Mouse (Mus musculus) C2C12 (cell line): ENCODE measurements at regions not wholly inside any gene's neighbourhood (a gene's known extent, or its start where the extent isn't known, plus 50 kb on each side); places are given as distances from the start of the nearest gene placed in this dataset.

ENCODE experiments used
- H3K27me3 ChIP-seq: one replicate; pipeline ENCODE4 v1.6.1; 2011; ENCODE audit not compliant: control insufficient read depth, insufficient read depth, insufficient read length
- H3K36me3 ChIP-seq: one replicate; pipeline ENCODE4 v1.6.1; 2011; ENCODE audit not compliant: control insufficient read depth, insufficient read depth
- H3K4me3 ChIP-seq: one replicate; pipeline ENCODE4 v1.5.1; 2011; ENCODE audit warnings: mild to moderate bottlenecking, control low read depth; ENCODE audit not compliant: poor library complexity, insufficient read depth, severe bottlenecking
- H3K79me2 ChIP-seq: one replicate; pipeline ENCODE4 v1.6.1; 2011; ENCODE audit not compliant: control insufficient read depth, insufficient read depth
- H3K79me3 ChIP-seq: one replicate; pipeline ENCODE4 v1.6.1; 2011; ENCODE audit warnings: low read depth, control low read depth
- H3ac ChIP-seq: one replicate; pipeline ENCODE3; 2011; ENCODE audit warnings: low read depth; ENCODE audit not compliant: control insufficient read depth, insufficient read length
- CEBPB ChIP-seq: IDR thresholded peaks from one replicate; pipeline ENCODE4 v1.6.1; 2011; ENCODE audit warnings: low read depth, mild to moderate bottlenecking, control low read depth, moderate library complexity
- CTCF ChIP-seq: IDR thresholded peaks from one replicate; pipeline ENCODE4 v1.5.1; 2011; ENCODE audit not compliant: control insufficient read depth, insufficient read depth, insufficient read length
- FOSL1 ChIP-seq: IDR thresholded peaks from one replicate; pipeline ENCODE4 v1.8.0; 2011; ENCODE audit warnings: mild to moderate bottlenecking, low read length; ENCODE audit not compliant: poor library complexity, insufficient read depth, severe bottlenecking
- MAX ChIP-seq: IDR thresholded peaks from one replicate; pipeline ENCODE4 v1.6.1; 2011; ENCODE audit warnings: mild to moderate bottlenecking, control low read depth
- MYOD1 ChIP-seq: IDR thresholded peaks from one replicate; pipeline ENCODE4 v1.6.1; 2011; ENCODE audit warnings: low read depth; ENCODE audit not compliant: control insufficient read depth, insufficient read length
- MYOG ChIP-seq: IDR thresholded peaks from one replicate; pipeline ENCODE4 v1.6.1; 2011; ENCODE audit not compliant: control insufficient read depth, insufficient read length; ENCODE audit errors: extremely low read depth
- USF1 ChIP-seq: IDR thresholded peaks from one replicate; pipeline ENCODE4 v1.6.1; 2011; ENCODE audit warnings: low read depth, mild to moderate bottlenecking, control low read depth, moderate library complexity

- no peaks in the 10 kb centered on the region for H3K79me3 ChIP-seq
- H3ac ChIP-seq: no peak overlapping the region
- no peaks in the 10 kb centered on the region for H3K79me2 ChIP-seq
- H3K27me3 ChIP-seq: no peaks in the 10 kb centered on the region
- TF ChIP-seq MYOD1 (no peak), USF1 (no peak), CEBPB (no peak), MYOG (no peak), CTCF (no peak), MAX (no peak), FOSL1 (no peak)
- H3K36me3 ChIP-seq: no peaks in the 10 kb centered on the region
- no peak overlapping the region for H3K4me3 ChIP-seq
These were observed 160.7 kb upstream of the P2ry1 start for GRCm38 (mm10) chr3:60841895-60842294.

- H3K36me3 ChIP-seq: no peaks in the 10 kb centered on the region
- H3K79me2 ChIP-seq: no peaks in the 10 kb centered on the region
- TF ChIP-seq FOSL1 (no peak), CTCF (no peak), MYOD1 (no peak), CEBPB (no peak), MAX (no peak), MYOG (no peak), USF1 (no peak)
- no peaks in the 10 kb centered on the region for H3K27me3 ChIP-seq
- no peak overlapping the region for H3K4me3 ChIP-seq
- no peaks in the 10 kb centered on the region for H3K79me3 ChIP-seq
- H3ac ChIP-seq: no peak overlapping the region
These were observed 157.3 kb upstream of the P2ry1 start for GRCm38 (mm10) chr3:60845293-60845692.

- H3K4me3 ChIP-seq: no peak overlapping the region
- no peaks in the 10 kb centered on the region for H3K27me3 ChIP-seq
- no peaks in the 10 kb centered on the region for H3K79me2 ChIP-seq
- TF ChIP-seq CEBPB: no peak
- no peak for TF ChIP-seq CTCF
- TF ChIP-seq MYOG: no peak
- no peak for TF ChIP-seq FOSL1
- no peak for TF ChIP-seq MYOD1
- no peak for TF ChIP-seq MAX
- TF ChIP-seq USF1: no peak
- H3ac ChIP-seq: no peak overlapping the region
- no peaks in the 10 kb centered on the region for H3K36me3 ChIP-seq
- no peaks in the 10 kb centered on the region for H3K79me3 ChIP-seq
These were observed 154.2 kb upstream of the P2ry1 start for GRCm38 (mm10) chr3:60848437-60848836.

GRCm38 (mm10) chr3:60853773-60854172, 148.8 kb upstream of the P2ry1 start:
- Histone ChIP-seq H3K79me3 (no peaks in the 10 kb centered on the region), H3K36me3 (no peaks in the 10 kb centered on the region), H3K27me3 (no peaks in the 10 kb centered on the region), H3K4me3 (no peak overlapping the region), H3K79me2 (no peaks in the 10 kb centered on the region), H3ac (no peak overlapping the region)
- TF ChIP-seq CTCF: no peak
- TF ChIP-seq MYOG: no peak
- no peak for TF ChIP-seq CEBPB
- TF ChIP-seq USF1: no peak
- no peak for TF ChIP-seq FOSL1
- no peak for TF ChIP-seq MAX
- no peak for TF ChIP-seq MYOD1

GRCm38 (mm10) chr3:60855734-60856133, 146.9 kb upstream of the P2ry1 start:
- Histone ChIP-seq H3K27me3 (no peaks in the 10 kb centered on the region), H3K4me3 (no peak overlapping the region), H3K79me2 (no peaks in the 10 kb centered on the region), H3ac (no peak overlapping the region), H3K36me3 (no peaks in the 10 kb centered on the region), H3K79me3 (no peaks in the 10 kb centered on the region)
- TF ChIP-seq CTCF: no peak
- TF ChIP-seq CEBPB: no peak
- no peak for TF ChIP-seq MYOG
- TF ChIP-seq MYOD1: no peak
- no peak for TF ChIP-seq FOSL1
- no peak for TF ChIP-seq MAX
- no peak for TF ChIP-seq USF1

GRCm38 (mm10) chr3:60858474-60859118, 144.0 kb upstream of the P2ry1 start:
- no peaks in the 10 kb centered on the region for H3K27me3 ChIP-seq
- no peak overlapping the region for H3ac ChIP-seq
- no peak overlapping the region for H3K4me3 ChIP-seq
- no peaks in the 10 kb centered on the region for H3K79me3 ChIP-seq
- TF ChIP-seq CTCF (no peak), FOSL1 (no peak), MAX (no peak), CEBPB (no peak), MYOG (no peak), USF1 (no peak)
- H3K36me3 ChIP-seq: no peaks in the 10 kb centered on the region
- no peaks in the 10 kb centered on the region for H3K79me2 ChIP-seq
